Mouse (Mus musculus) telencephalon, adult 2 months (tissue): ENCODE results near the gene Map2.
A peak's percentile ranks its signal among the peaks of the same experiment; 100 is the strongest.

Experiments used
- DNase-seq: peaks from one replicate; pipeline ENCODE4 v3.0.0-alpha.2; 2011; ENCODE audit warnings: low read depth, low spot score

Map2 gene

DNA sequence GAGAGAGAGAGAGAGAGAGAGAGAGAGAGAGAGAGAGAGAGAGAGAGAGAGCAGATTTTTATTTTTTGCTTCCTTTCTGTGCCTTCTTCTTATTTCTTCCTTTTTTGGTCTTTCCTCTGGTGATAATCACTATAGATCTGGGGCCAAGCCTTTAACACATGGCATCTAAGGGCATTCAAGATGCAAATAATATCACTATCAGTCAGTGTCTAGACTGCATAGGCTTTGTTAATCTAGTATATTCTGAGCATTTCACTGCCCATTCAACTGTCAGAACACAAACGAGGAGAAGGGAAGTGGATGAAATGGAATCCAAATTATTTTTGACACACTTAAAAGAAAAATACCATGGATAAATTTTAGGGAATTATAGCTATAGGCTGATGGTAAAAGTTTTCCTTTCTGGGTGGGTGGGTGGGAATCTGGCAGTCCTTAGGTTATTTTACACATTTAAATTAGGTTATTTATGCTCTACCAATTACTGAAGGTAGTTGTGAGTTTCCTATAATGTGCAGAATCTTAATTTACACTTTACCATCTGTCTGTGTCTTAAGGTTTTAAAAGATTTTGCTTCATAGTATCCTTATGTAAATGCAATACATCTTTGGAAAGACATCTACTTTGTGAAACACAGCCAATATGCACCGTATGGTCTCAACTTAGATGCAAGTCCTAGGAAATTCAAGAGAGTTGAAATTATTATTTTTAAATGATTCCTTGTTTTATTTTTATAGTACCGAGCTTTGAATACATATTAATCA lies 117.2 kb downstream of the Map2 start:
- peak; percentile 78 for DNase-seq

DNA sequence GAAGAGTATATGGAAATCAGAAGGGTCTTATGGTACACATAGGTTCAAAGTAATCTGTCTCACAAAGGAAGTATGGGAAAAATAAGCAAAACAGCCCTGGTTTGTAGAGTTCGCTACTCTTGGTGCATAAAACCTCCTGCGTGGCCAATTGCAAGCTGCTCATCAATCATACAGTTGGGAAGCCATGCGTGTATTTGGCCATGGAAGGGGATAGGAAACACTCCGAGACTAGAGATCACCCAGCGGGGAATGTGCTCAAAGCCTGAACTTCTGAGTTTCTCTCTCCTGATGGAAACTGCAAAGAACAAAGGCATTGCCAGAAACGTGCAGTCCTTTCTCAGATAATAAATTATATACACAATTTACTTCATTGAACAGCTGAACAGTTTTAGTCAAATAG lies 124.3 kb downstream of the Map2 start:
- no peak for DNase-seq

- DNase-seq, result peak; percentile 60
Measured at GRCm38 (mm10) chr1:66320378-66321135, 145.5 kb downstream of the Map2 start.

- DNase-seq, result no peak
Measured at GRCm38 (mm10) chr1:66321136-66321502, 146.0 kb downstream of the Map2 start.

DNA sequence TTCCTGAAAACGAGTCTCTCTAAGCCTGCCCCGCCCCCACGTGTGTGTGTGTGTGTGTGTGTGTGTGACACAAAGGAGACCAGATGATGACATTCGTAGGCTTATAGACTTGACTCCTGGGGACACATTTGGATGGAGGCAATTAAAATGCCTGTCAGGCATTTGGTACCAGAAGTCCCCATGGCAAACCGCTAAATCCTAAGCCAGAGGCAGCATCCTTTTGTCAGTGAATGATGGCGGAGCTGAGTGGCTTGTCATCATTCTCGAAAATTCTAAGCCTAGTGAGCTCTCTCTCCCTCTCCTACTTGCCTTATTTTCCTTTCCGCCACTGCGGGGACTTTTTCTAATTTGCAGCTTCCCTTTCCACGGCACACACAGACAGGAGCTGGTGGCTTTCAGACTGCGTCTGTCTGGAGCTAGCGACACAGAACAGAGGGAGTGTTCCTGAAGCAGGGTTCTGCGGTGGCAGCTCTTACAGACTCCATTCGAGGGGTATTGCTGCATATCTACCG lies 146.6 kb downstream of the Map2 start:
- DNase-seq, result peak; percentile 84

GRCm38 (mm10) chr1:66323461-66323860 lies 148.4 kb downstream of the Map2 start:
- DNase-seq, result peak; percentile 85

DNA sequence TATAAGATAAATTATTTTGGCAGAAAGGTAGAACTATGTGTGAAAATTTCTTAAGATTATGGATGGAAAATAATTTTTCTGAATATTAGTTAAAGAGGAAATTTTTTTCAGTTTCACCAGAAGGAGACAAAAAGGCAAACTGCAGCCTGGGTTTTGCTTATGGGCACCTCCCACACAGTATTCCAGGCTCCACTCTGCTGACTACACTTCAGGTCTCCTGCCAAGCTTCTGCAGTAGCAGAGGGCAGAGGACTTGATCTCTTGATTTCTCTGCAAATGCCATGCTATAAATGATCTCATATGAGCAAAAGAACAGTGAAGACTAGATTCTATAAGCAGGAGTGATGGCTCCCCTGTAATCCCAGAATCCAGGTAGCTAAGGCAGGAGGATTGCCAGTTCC lies 149.9 kb downstream of the Map2 start:
- DNase-seq, result no peak

- no peak for DNase-seq
Measured at GRCm38 (mm10) chr1:66328996-66329395, 153.9 kb downstream of the Map2 start.

DNA sequence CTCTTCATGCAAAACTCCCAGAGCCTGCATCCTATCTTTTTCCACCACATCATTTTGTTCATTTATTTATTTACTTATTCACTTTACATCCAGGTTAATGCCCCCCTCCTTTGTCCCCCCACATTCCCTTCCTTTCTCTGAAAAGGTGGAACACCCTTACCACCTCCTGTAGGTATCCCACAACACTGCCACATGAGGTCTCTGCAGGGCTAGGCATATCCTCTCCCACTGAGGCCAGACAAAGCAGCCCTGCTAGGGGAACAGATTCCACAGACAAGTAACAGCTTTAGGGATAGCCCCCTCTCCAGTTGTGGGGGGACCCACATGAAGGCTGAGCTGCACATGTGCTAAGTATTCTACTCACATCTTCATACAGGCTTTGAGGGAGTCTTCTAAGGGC lies 154.5 kb downstream of the Map2 start:
- DNase-seq, result no peak

DNA sequence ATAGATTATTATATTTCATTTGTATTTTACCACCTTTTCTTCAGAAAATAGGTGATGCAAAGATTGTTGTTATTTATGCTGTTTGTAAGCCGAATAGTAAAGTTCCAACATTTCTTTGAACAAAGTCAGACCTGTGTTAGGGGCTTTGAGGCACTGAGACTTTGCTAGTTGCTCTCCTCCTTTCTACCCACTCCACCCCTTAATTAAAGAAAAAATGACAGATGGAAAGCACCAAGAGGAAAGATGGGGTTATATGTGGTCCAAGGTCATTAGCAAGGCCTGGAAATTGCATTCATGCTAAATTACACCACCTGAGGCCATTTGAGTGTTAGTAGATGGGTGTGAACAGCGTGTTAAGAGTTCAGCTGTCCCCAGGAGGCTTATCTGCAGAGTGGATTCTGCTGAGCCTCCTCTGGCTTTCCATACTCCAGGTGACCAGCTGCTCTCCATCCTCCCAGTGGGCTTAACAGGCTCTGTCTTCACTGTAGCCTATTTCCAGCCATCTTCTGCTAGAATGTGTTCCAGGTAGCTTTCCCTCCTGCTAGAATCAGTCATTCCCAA lies 160.7 kb downstream of the Map2 start:
- DNase-seq, result no peak

- no peak for DNase-seq
Measured at GRCm38 (mm10) chr1:66339213-66339612, 164.1 kb downstream of the Map2 start.

- no peak for DNase-seq
Measured at GRCm38 (mm10) chr1:66348404-66349165, 173.5 kb downstream of the Map2 start.

- DNase-seq, result no peak
Measured at GRCm38 (mm10) chr1:66349166-66349835, 174.2 kb downstream of the Map2 start.

GRCm38 (mm10) chr1:66351366-66351765 lies 176.3 kb downstream of the Map2 start:
- no peak for DNase-seq

DNA sequence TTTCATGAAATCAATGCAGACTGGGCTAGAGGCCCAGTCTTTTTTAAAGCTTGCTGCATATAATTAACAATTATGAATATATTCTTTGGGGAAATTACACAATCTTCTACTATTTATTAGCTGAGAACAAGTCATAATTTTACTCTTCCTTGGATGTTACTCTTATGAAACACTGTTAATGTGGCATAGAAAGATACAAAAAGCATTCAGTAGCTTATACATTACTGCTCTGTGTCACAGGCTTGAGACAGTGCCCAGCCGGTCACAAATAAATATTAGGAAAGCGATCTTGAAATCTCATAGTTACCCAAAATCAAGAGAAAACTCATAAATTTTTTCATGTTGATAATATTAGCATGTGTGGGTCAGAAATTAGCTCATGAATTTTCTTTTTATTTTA lies 186.7 kb downstream of the Map2 start:
- DNase-seq, result no peak

DNA sequence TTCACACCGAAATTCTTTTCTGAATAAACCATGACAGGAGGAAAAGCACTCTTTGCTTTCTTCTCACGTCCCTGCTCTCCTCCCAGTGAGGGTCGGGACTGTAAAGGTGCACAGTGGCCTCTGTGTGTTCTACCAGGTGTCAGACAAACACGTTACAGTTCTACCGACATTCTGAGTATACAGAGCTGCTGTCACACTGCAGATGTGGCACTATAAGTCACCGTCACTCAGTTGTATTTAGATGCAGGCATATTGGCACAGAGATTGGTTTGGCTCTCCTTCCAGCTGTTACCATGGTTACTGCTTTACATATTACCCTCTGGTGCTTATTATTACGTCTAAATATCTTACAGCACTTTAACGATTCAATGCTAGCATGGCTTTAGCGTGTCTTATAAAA lies 188.2 kb downstream of the Map2 start:
- DNase-seq, result no peak

DNA sequence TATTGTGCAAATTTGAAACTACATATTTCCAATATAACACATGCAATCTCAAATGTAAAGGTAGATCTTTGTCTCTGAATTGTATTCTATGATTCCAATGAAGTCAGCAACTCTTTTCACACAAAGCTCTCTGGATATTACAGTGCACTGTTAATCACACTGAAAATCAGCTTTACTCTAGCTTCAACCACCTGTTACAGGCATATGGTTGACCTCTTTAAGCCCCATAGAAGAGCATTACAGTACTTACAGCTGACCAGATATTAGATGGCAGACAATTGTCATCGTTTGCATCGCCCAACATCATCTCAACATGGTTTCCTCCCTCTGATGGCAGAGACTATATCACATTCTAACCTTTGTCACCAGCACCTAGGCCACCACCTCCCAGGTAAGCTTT lies 189.3 kb downstream of the Map2 start:
- DNase-seq, result no peak

DNA sequence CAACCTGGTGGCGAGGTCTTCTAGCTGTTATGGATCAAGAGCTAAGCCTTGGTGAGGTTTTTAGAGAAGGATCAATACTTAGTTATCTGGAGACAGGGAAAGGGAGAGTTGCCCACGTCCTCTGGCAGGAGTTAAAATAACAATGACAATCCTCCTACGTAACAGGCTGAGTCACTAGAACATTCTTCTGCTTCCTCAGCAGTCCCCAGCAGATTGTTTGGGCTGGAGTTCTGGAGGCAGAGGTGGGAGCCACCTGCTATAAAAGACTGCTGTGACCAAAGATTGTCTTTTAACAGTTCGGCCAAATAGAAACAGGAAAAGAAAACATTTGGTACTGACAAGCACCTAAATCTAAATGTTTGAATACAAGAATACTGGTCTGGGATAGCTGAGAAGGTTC lies 190.5 kb downstream of the Map2 start:
- DNase-seq, result peak; percentile 80

DNA sequence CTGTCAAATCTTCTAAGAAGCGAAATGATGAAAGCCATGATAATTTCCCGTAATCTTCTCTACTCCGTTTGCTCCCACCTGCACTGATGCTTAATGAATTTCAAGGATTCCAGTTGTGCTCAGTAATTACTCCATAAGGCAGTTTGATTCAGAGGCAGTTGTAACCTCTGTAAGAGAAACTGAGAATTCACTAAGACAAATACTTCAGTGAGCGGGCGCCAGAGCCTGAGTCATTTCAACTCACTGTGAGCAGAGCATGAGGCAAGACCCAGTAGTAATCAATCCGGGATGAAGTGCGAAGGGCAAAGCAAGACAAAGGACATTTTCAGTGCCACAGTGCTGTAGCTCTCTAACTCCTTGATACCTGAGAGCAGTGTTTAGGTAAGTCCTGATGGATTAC lies 194.4 kb downstream of the Map2 start:
- no peak for DNase-seq

DNA sequence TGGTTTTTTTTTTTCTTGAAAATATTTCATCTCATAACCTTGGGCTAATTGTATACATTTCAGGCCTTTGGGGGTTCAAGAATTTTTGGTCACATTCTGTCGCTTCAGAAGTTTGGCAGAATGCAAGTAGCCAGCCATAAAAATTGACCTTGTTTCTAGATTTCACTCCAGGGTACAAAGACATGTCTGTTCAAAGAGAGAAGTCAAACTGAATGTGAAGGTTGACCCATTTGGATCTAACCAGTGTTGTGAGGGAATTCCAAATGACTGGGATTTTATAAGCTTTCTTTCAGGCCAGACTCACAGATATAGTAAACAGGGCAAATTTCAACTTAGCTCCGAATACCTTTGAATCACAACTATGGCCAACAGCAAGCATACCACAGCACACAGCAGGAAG lies 196.3 kb downstream of the Map2 start:
- DNase-seq, result no peak

DNA sequence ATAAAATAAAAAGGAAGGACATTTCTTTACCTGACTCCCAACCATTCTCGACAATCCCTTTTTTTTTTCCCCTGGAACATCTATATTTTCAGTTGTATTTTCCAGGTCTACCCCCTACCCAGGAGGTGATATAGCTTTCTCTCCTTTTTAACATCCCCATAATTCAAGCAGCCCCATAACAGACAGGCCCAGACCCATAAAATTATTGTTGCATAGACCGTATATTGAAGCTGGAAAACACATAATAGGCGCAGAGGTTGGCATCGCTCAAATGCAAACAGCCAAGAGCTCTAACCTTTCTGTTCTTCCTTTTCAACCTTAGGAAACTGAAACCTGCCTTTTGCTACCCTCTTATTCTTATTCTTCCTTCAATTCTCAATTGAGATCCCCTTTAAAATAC lies 211.2 kb downstream of the Map2 start:
- no peak for DNase-seq
